Mouse (Mus musculus) frontal cortex, postnatal 14 days (tissue): ENCODE measurements around the gene Dand5.
"Not testable (repeated sequence)": the region's sequence is repeated elsewhere in the genome, so short reads cannot be mapped to it uniquely, and the experiment has no call there.

Experiments
- DNase-seq, 2 experiments: peaks; one replicate each; pipeline ENCODE4 v3.0.0; 2022; ENCODE audit warnings: low spot score in 2 of 2

Dand5 gene

DNA sequence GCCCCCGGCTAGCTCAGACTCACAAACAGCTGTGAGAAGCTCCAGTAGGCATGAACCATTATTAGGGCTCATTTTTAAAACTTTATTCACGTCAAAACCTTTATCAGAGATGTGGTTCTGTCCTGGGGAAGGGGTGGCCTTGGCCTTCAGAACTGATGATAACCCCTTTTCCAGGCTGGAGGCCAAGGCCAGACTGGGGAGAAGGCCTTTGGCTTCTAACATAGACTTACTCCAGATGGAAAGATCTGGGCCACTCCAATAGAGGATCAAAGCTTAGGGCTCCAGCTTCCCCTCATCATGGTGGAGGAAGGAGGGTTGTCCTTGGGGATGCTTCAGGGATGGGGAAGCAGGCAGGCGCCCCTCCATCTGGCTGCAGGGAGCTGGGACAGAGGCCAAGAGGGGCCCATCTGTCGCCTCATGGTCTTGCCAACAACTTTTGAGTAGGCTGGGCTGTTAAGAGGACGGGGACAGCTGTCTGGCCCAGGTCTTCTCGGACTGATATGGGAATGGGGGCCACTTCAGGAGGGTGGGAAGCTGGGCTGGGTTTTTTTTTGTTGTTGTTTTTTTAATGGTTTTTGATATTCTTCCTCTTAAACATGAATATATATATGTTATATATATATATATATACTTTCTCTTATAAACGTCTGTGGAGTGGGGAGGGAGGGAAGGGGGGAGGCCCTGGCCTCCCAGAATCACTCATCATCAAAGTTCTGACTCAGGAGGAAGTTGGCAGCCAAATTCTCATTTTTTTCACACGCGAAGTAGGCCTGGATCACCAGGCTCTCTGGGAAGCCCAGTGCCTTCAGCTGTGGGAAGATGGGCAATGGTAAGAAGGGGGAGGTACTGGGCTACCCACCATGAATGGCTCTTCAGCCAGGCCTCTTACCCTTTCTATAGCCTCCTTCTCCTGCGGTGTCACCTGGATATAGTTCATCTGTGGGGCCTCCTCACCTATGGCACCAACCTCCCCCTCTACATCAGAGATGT, 12.5 kb upstream of the Dand5 start:
- DNase-seq: peak; percentile 64 to 71

DNA sequence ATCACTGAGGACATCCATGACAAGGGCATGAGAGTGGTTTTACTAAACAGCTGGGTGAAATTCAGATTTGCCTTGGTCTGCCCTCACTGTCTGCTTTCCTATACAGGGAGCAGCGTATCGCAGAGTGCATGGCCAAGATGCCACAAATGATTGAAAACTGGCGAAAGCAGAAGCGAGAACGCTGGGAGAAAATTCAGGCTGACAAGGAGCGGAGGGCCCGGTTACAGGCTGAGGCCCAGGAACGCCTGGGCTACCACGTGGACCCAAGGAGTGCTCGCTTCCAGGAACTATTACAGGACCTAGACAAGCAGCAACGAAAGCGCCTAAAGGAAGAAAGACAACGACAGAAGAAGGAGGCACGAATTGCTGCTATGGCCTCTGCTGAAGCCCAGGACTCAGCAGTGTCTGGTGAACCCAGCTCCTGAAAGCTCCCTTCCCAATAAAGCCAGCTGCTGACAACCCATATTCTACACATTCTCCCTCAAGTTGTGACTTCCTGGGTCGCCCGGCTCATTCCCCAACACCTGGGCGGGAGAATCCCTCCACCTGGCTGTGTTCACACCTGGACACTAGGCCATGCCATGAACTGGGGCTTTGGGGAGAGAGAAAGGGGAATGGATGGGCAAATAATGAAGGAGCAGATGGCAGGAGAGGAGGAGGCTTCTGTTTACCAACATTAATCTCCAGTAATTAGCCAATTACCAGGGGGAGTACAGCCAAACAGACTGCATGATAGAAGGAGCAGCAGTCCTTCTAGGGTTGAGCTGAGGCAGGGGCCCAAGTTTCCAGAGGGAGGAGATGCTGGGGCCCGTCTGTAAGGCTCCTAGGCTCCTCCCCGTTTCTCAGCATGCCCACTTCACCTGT, 11.6 kb upstream of the Dand5 start:
- DNase-seq: no peak

DNA sequence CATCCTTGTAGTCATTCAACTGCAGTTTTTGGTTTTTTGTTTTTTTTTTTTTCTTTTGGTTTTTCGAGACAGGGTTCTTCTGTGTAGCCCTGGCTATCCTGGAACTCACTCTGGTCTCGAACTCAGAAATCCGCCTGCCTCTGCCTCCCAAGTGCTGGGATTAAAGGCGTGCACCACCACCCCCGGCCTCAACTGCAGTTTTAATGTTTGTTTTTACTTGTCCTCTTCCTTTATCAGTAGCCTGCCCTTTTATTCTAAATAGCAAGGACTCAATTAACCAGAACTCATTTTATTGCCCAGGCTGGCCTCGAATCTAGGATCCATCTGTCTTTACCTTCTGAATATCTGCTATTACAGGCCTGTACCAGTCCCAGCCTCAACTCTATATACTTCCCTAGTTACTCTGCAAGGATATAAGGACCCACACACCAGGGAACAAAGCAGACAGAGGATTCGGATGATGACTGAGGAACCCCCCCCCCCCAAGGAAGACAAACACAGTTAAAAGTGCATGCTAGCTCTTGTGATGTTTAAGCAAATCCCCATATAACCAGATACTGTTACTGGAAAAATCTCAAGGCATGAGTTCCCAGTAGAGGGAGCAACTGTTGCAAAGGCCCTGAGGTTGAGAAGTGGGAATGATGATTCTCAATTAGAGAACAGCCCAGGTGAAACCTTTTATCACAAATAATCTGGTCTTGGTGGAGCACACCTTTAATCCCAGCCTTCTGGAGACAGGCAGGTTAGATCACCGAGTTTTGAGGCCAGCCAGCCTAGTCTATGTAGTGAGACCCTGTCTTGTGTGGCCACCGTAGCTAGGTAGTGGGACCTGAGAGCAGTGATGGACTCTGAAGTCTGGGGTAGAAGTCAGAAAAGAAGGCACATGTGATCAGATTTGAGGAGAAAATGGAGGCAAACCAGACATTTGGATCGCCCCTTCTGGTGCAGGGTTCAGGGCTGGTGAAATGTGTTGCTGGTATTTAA, 10.4 kb upstream of the Dand5 start:
- no peak for DNase-seq

DNA sequence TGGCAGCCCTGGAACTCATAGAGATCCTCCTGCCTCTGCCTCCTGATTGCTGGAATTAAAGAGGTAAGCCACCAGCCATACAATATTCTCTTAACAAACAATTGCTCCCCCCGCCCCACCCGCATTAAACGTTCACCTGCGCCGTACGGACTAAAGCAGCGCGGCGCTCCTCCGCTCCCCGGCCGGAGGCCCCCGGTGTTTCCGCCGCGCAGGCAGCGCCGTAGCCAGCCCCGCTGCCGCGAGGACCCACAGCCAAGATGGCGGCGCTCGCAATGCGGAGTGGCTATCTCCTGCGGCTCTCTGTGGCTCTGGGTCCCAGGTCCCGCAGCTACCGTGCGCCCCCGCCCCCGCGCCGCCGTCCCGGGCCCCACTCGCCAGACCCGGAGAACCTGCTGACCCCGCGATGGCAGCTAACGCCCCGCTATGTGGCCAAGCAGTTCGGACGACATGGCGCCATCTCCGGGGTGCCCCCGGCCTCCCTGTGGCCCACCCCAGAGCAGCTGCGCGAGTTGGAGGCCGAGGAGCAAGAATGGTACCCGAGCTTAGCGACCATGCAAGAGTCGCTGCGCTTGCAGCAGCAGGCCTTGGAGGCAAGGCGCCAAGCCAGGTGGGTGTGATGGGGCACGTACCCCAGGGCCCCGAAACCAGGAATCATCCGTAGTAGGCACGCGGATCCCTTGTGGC, 9.6 kb upstream of the Dand5 start:
- DNase-seq: peak; percentile 58 to 69

DNA sequence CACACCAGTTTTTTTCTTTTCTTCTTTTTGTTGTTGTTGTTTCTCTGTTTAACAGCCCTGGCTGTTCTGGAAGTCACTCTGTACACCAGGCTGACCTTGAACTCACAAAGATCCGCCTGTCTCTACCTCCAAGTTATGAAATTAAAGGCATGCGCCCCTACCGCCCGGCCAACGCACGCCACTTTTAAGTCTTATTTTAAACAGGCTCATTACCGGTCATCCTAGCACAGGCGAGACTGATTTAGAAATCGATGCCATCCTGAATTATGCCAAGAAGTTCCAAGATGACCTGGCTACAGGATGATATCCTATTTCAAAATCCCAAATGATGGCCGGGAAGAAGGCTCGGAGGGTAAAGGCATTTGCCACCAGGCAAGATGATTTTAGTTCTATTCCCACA, 8.9 kb upstream of the Dand5 start, which contains the start of gene Gadd45gip1:
Gene Gadd45gip1, plus strand, starts transcription at position 33 of the 400 bp plus-strand sequence.
- DNase-seq: no peak

- not testable (repeated sequence) for DNase-seq
Measured at GRCm38 (mm10) chr8:84826518-84826917, 3.9 kb upstream of the Dand5 start.

GRCm38 (mm10) chr8:84825636-84826035, 3.0 kb upstream of the Dand5 start:
- DNase-seq: no peak

GRCm38 (mm10) chr8:84823653-84824052, 1.0 kb upstream of the Dand5 start:
- peak in 1 of 2 experiments; percentile 64 for DNase-seq

DNA sequence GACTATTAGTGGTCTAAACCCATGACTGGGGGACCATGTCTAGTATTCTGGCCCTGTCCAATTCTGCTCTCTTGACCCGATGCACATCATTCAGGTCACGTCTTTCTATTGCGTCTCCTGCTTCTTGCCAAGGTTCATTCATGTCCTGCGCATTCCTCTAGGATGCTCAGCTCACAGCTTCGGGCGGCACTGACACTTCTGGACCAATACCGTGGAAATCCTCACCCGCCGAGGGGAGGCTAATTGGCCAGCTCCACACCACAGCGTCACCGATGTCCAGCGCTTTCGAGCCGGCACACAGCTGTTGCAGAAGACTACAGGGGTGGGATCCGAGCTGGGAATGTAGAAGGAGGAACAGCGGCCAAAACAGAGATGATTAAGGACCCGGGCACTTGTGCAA, 6.5 kb downstream of the Dand5 start:
- DNase-seq: no peak

DNA sequence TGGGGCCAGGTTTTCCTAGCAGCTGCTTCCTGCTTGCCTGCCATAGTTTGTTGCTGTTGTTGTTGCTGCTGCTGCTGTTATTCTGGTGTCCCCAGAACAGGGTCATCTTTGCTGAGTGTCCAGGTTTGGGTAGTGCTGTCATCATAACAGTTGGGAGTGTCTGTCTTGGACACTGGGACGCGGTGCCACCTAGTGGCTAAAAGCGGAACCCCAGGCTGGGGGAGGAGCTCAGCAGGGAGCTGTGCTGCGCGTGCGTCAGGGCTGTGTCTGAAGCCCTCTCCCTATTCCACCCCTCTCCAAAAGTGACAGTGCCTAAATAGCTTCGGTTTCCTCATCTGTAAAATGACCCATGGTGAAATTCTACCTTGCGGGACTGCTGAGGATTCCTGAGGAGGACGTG, 7.1 kb downstream of the Dand5 start:
- peak; percentile 89 to 95 for DNase-seq

DNA sequence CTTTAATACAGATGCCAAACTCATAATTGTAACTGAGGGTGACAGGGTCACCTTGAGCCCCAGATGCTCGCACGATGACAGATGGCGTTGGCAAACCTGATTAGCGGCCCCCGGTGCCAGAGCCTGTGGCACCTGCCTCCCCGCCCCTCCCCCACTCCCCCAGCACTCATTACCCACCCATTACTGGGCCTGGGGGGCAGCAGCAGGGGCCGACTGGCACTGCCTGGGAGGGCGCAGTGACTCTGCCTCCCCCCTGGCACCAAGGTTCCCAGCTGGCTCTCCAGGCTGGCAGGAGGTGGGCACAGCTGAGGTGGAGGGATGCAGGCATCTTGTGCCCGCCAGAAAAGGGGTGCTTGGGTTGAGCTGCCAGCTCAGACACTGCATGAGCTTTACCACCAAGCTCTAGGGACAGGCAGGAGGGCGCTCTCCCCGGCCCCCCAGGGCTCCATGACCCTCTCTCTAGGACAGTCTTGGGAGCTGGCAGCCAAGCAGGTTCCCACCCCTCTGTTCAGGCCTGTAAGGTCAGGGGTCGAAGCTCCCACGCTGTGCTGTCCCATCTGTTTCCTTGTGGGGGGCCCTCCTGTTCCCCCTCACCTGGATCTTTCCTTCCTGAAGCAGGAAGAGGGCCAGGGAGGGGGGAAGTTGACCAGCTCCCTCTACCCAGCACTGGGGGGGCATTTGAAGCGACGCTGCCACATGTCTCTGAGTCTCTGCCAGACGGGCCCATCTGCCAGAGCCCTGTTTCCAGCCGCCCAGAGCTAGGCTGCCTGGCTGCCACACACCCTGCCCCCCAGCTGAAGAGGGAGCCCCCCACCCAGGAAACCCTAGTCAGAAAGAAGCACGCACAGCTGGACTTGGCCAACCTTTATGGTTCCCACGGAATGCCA, 7.8 kb downstream of the Dand5 start:
- DNase-seq: no peak

GRCm38 (mm10) chr8:84814240-84814554, 8.4 kb downstream of the Dand5 start:
- no peak for DNase-seq

- no peak for DNase-seq
Measured at GRCm38 (mm10) chr8:84813830-84814229, 8.8 kb downstream of the Dand5 start.

GRCm38 (mm10) chr8:84813059-84813458, 9.6 kb downstream of the Dand5 start:
- DNase-seq: peak; percentile 71 to 90

GRCm38 (mm10) chr8:84811303-84811702, 11.3 kb downstream of the Dand5 start:
- DNase-seq: no peak

GRCm38 (mm10) chr8:84810896-84811295, 11.7 kb downstream of the Dand5 start:
- peak; percentile 91 to 97 for DNase-seq

DNA sequence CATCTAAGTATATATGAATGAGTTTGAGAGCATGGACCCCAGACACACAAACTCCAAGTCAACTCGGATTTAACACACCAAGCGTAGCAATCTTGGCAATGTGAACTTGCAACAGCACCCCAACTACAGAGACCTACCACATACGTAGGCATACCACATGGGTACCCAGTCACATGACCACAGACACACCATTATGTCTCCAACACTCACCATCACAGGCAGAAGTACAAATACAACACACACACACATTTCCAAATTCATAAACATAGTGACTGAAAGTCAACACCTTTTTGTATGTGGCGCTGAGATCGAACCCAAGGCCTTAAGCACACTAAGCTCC, 12.7 kb downstream of the Dand5 start:
- no peak for DNase-seq

DNA sequence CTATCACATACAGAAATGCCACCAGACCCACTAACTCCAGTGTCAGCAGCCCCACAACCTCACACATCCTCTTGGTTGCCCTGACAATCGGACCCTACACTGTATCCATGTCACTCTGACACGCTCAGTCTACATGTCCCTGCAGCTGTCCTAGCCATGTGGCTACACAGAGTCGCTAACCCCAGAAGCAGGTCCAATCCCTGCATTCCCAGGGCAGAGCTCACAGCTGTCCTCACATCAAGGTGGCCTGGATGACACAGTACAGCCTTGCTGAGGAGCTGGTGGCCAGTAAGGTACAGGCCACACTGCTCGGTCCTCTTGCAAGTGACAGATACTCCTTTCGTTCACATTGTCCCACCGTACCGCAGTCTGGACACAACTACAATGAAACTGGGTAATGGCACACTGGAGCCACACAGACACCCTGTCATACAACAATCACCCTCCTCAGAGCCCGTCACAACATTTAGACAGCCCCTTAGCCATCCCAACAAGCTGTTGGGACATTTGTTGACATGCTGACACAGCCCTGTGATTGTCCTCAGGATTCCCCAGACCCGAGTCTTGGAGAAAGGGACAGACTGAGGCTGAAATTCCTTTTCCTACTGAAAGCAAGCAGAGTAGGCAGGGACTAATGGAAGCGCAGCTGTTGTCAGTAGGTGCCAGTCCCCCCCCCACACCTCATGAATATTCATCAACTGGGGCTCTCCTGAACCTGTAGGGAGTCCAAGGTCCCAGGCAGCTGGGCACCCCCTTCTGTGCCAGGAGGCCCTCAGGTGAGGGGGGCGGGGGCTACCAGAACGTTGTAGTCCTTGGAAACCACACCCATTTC, 13.3 kb downstream of the Dand5 start:
- no peak for DNase-seq

GRCm38 (mm10) chr8:84806031-84806430, 16.6 kb downstream of the Dand5 start:
- no peak for DNase-seq
